Mouse (Mus musculus): ENCODE results near the gene Tesk2. TPM values are rescaled to one million over a fixed set of nuclear protein-coding genes. Genes with fewer than 3 reads are reported as not detected.

The Tesk2 gene
- polyA plus RNA-seq, 1 experiment from 2014 or later, result 12.5 TPM

Other genes with a start within 250 kb of the Tesk2 start
- 5.7 and 6.2 TPM in 2 replicates for gene Ipp, start 213.4 kb upstream of the Tesk2 start, polyA plus RNA-seq (2014; fragmentation: Nextera tagmentation; extraction: Ambion mirVana)
- gene Tmem69, start 165.0 kb upstream of the Tesk2 start, polyA plus RNA-seq (2014; fragmentation: Nextera tagmentation; extraction: Ambion mirVana), result 26.6 and 28.2 TPM in 2 replicates
- gene Gpbp1l1, start 163.3 kb upstream of the Tesk2 start, polyA plus RNA-seq (2014; fragmentation: Nextera tagmentation; extraction: Ambion mirVana), result 50.0 and 50.3 TPM in 2 replicates
- 1.3 and 1.6 TPM in 2 replicates for gene Ccdc17, start 124.3 kb upstream of the Tesk2 start, polyA plus RNA-seq (2014; fragmentation: Nextera tagmentation; extraction: Ambion mirVana)
- 402 and 418 TPM in 2 replicates for gene Nasp, start 93.0 kb upstream of the Tesk2 start, polyA plus RNA-seq (2014; fragmentation: Nextera tagmentation; extraction: Ambion mirVana)
- gene Akr1a1, start 69.3 kb upstream of the Tesk2 start, polyA plus RNA-seq (2014; fragmentation: Nextera tagmentation; extraction: Ambion mirVana), result 677 and 736 TPM in 2 replicates
- 1,258 and 1,286 TPM in 2 replicates for gene Prdx1, start 35.4 kb upstream of the Tesk2 start, polyA plus RNA-seq (2014; fragmentation: Nextera tagmentation; extraction: Ambion mirVana)
- 24.0 and 27.7 TPM in 2 replicates for gene Mmachc, start 12.5 kb upstream of the Tesk2 start, polyA plus RNA-seq (2014; fragmentation: Nextera tagmentation; extraction: Ambion mirVana)
- 34.4 and 36.4 TPM in 2 replicates for gene Ccdc163, start 12.4 kb upstream of the Tesk2 start, polyA plus RNA-seq (2014; fragmentation: Nextera tagmentation; extraction: Ambion mirVana)
- gene Toe1, start 86.7 kb downstream of the Tesk2 start, polyA plus RNA-seq (2014; fragmentation: Nextera tagmentation; extraction: Ambion mirVana), result 41.1 and 43.3 TPM in 2 replicates
- 21.2 and 25.3 TPM in 2 replicates for gene Mutyh, start 86.8 kb downstream of the Tesk2 start, polyA plus RNA-seq (2014; fragmentation: Nextera tagmentation; extraction: Ambion mirVana)
- gene Hpdl, start 100.8 kb downstream of the Tesk2 start, polyA plus RNA-seq (2014; fragmentation: Nextera tagmentation; extraction: Ambion mirVana), result 1.2 and 1.4 TPM in 2 replicates
- 1.1 and 1.3 TPM in 2 replicates for gene Zswim5, start 156.4 kb downstream of the Tesk2 start, polyA plus RNA-seq (2014; fragmentation: Nextera tagmentation; extraction: Ambion mirVana)

Data from limb, embryonic 11.5 days (tissue).